ENCODE assay signal across 16 mouse cellular contexts in the genomic region with DNA sequence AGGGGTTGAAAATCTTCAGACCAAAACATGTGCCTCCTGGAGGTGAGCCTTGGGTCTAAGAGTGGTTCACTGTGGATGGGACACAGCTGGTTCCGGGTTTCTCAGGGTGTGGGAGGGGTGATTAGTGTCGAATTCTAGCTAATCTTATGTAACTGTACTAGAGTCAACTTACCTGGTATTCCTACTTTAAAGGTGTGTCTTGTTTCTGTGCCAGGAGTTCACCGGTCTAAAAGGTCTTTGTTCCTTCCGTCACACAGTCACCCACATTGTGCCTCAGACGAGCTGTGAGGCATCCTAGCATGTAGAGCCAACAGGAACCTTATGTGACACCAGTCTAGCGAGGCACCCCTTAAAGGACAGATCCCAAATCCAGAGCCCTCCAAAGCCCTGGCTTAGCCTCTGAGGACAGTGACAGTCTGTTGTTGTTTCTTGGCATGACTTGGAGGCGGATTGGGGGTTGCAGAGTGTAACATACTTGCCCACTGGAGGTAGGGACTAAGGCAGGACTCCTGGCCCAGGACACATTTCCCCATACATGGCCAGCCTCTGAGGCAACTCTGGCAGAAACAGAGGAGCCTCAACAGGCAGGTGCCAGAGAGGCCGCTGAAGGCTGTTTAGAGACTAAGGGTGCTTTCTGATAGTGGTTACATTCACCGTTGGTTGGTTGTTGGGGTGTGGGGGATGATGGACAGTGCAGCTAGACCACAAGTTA. TPM values are rescaled to one million over a fixed set of nuclear protein-coding genes. Genes with fewer than 3 reads are reported as not detected.
A peak's percentile ranks its signal among the peaks of the same experiment; 100 is the strongest.
DNase-seq lines count a peak whose midpoint lies in the region; ATAC-seq and TF ChIP-seq lines count a peak whose summit lies in the region.
"Had no signal": no experiment of that assay in that cellular context is flagged by ENCODE, and none has a peak within 500 bp of the region (broad histone marks: within the 10 kb centered on the region; RNA-seq: fewer than 3 reads in every experiment).

No protein-coding gene starts in this region.

- TF ChIP-seq POLR2A in liver, adult 2 months (IDR thresholded peaks at IDR 0.05; ENCODE audit: extremely low read depth, insufficient read depth, low read length) = no peak

- ATAC-seq in liver, embryonic 12.5 days = no peak
- ATAC-seq in stomach, embryonic 15.5 days (ENCODE audit: insufficient read depth, low FRiP score, low read depth) = peak; percentile 60
- no peak for ATAC-seq in midbrain, embryonic 16.5 days

- H3K4me1 ChIP-seq in liver, adult 2 months (ENCODE audit: control insufficient read depth, insufficient read depth, low read length) = peaks cover 19% of the 10 kb centered on the region
- H3K4me1 ChIP-seq in liver, embryonic 12.5 days = peaks cover 73% of the 10 kb centered on the region
- peaks cover 21% of the 10 kb centered on the region for H3K4me1 ChIP-seq in stomach, embryonic 15.5 days
- peaks cover 4% of the 10 kb centered on the region; the same call in 1 of the 2 replicates for H3K4me1 ChIP-seq in midbrain, embryonic 16.5 days (ENCODE audit: control insufficient read depth, insufficient read depth, low read length)

- DNase-seq in adrenal gland, postnatal 14 days = peak; percentile 49
- no peak for DNase-seq in adrenal gland, adult 8-10 months
- DNase-seq in liver, adult 2 months (ENCODE audit: extremely low read depth, low read depth, low spot score) = peak; percentile 84
- no peak for DNase-seq in liver
- no peak for DNase-seq in embryo, embryonic 9.5 days (ENCODE audit: extremely low spot score)
- DNase-seq: cerebellum, adult 11-12 months; left cerebral cortex, postnatal 4 days had no signal

- peaks cover 38% of the 10 kb centered on the region for H3K79me2 ChIP-seq in liver, adult 2 months (ENCODE audit: control insufficient read depth, insufficient read depth, low read length)

- peak overlapping the region; percentile 28 for H3K4me3 ChIP-seq in liver, adult 2 months (ENCODE audit: insufficient read depth, low read depth, low read length)
- no peak overlapping the region for H3K4me3 ChIP-seq in liver, embryonic 12.5 days
- no peak overlapping the region for H3K4me3 ChIP-seq in stomach, embryonic 15.5 days (replicated peaks)
- no peak overlapping the region for H3K4me3 ChIP-seq in midbrain, embryonic 16.5 days (ENCODE audit: low read depth, low read length)
- H3K4me3 ChIP-seq: erythroblast, embryonic 14.5 days; hindbrain, embryonic 15.5 days; lung, embryonic 15.5 days; neural tube, embryonic 13.5 days had no signal

- H3K9ac ChIP-seq in liver, adult 2 months (ENCODE audit: low read depth, low read length) = peak overlapping the region; percentile 60
- H3K9ac ChIP-seq in liver, embryonic 12.5 days = no peak overlapping the region
- no peak overlapping the region for H3K9ac ChIP-seq in stomach, embryonic 15.5 days
- no peak overlapping the region for H3K9ac ChIP-seq in midbrain, embryonic 16.5 days (ENCODE audit: low read depth, low read length)
- H3K9ac ChIP-seq: hindbrain, embryonic 15.5 days; lung, embryonic 15.5 days; neural tube, embryonic 13.5 days had no signal

- TF ChIP-seq CTCF in liver, adult 2 months (IDR thresholded peaks at IDR 0.05; ENCODE audit: low read depth, low read length) = no peak

- peaks cover 40% of the 10 kb centered on the region for H3K36me3 ChIP-seq in liver, adult 2 months (ENCODE audit: control insufficient read depth, insufficient read depth, low read length)
- peaks cover 8% of the 10 kb centered on the region for H3K36me3 ChIP-seq in liver, embryonic 12.5 days
- H3K36me3 ChIP-seq in stomach, embryonic 15.5 days = no peaks in the 10 kb centered on the region
- no peaks in the 10 kb centered on the region for H3K36me3 ChIP-seq in midbrain, embryonic 16.5 days (ENCODE audit: control insufficient read depth, insufficient read depth, low read length)
- H3K36me3 ChIP-seq: hindbrain, embryonic 15.5 days; lung, embryonic 15.5 days; neural tube, embryonic 13.5 days had no signal

- no peaks in the 10 kb centered on the region for H3K27me3 ChIP-seq in liver, adult 2 months (ENCODE audit: control insufficient read depth, insufficient read depth, low read length)
- no peaks in the 10 kb centered on the region for H3K27me3 ChIP-seq in liver, embryonic 12.5 days (replicated peaks)
- H3K27me3 ChIP-seq in stomach, embryonic 15.5 days (replicated peaks) = no peaks in the 10 kb centered on the region
- H3K27me3 ChIP-seq in midbrain, embryonic 16.5 days (ENCODE audit: control insufficient read depth, insufficient read depth, low read depth, low read length) = no peaks in the 10 kb centered on the region
- H3K27me3 ChIP-seq: CH12.LX; hindbrain, embryonic 15.5 days; lung, embryonic 15.5 days had no signal

- H3K9me3 ChIP-seq in liver, embryonic 12.5 days (replicated peaks) = no peaks in the 10 kb centered on the region
- H3K9me3 ChIP-seq in stomach, embryonic 15.5 days = no peaks in the 10 kb centered on the region
- H3K9me3 ChIP-seq in midbrain, embryonic 16.5 days (replicated peaks; ENCODE audit: control insufficient read depth, low read length, poor library complexity, severe bottlenecking) = no peaks in the 10 kb centered on the region
- H3K9me3 ChIP-seq: hindbrain, embryonic 15.5 days; lung, embryonic 15.5 days; neural tube, embryonic 13.5 days had no signal

- H3K27ac ChIP-seq in liver, adult 2 months (replicated peaks; ENCODE audit: insufficient read depth, low read depth, low read length) = peak overlapping the region; percentile 76
- H3K27ac ChIP-seq in liver, embryonic 12.5 days = peak overlapping the region; percentile 45
- H3K27ac ChIP-seq in stomach, embryonic 15.5 days = peak overlapping the region; percentile 16; the same call in 1 of the 2 replicates
- H3K27ac ChIP-seq in midbrain, embryonic 16.5 days (ENCODE audit: low read length) = no peak overlapping the region
- H3K27ac ChIP-seq: hindbrain, embryonic 15.5 days; kidney, postnatal 0 days; lung, embryonic 15.5 days; neural tube, embryonic 13.5 days had no signal

- WGBS in liver, adult 2 months = 21% methylated on average over 9 of the region's 9 CpGs
- WGBS in liver, embryonic 12.5 days (ENCODE audit: insufficient replicate concordance) = 70% methylated on average over 9 of the region's 9 CpGs
- 76% methylated on average over 9 of the region's 9 CpGs for WGBS in stomach, embryonic 15.5 days
- WGBS in midbrain, embryonic 16.5 days = 88% methylated on average over 9 of the region's 9 CpGs

- no peak overlapping the region for H3K4me2 ChIP-seq in liver, embryonic 12.5 days
- no peak overlapping the region for H3K4me2 ChIP-seq in stomach, embryonic 15.5 days
- H3K4me2 ChIP-seq in midbrain, embryonic 16.5 days (ENCODE audit: low read length) = no peak overlapping the region
- H3K4me2 ChIP-seq: hindbrain, embryonic 15.5 days; lung, embryonic 15.5 days; neural tube, embryonic 13.5 days had no signal

RNA-seq across cellular contexts. Expression of gene Acsl1, which starts 7.1 kb away (rescaled TPM):
- total RNA-seq in adrenal gland, postnatal 14 days (2021) = 631 and 851 TPM in 2 replicates
- total RNA-seq in adrenal gland, adult 8-10 months (2022) = 100 to 1,000 TPM; 168 to 361 (median 321) TPM
- total RNA-seq in liver, adult 2 months (2014; rRNA removed) = 447 and 506 TPM in 2 replicates
- polyA plus RNA-seq in liver, adult 2 months (2012; rRNA removed) = 322 and 338 TPM in 2 replicates
- 42.5 and 44.1 TPM in 2 replicates for polyA plus RNA-seq in liver, embryonic 12.5 days (2016; fragmentation: Nextera tagmentation; extraction: Ambion mirVana)
- polyA plus RNA-seq in stomach, embryonic 15.5 days (2015; fragmentation: Nextera tagmentation; extraction: Ambion mirVana) = 24.1 and 25.7 TPM in 2 replicates
- 17.9 and 20.2 TPM in 2 replicates for polyA plus RNA-seq in midbrain, embryonic 16.5 days (2015; fragmentation: Nextera tagmentation; extraction: Ambion mirVana)

Comparison
In these comparisons a context has a peak if more than half of its experiments do, and no peak if none do; other contexts are left out.
1. DNase-seq: peak in adrenal gland, postnatal 14 days (single experiment) and liver, adult 2 months (single experiment); none in adrenal gland, adult 8-10 months (single experiment), liver (single experiment) and embryo, embryonic 9.5 days (single experiment).